Mouse (Mus musculus): ENCODE data around the gene Map1s. TPM values are rescaled to one million over a fixed set of nuclear protein-coding genes. Genes with fewer than 3 reads are reported as not detected.
A peak's percentile ranks its signal among the peaks of the same experiment; 100 is the strongest.

Map1s gene
- total and polyA plus RNA-seq, 3 experiments = 9.5 to 51.4 (median 30.9) TPM

DNA sequence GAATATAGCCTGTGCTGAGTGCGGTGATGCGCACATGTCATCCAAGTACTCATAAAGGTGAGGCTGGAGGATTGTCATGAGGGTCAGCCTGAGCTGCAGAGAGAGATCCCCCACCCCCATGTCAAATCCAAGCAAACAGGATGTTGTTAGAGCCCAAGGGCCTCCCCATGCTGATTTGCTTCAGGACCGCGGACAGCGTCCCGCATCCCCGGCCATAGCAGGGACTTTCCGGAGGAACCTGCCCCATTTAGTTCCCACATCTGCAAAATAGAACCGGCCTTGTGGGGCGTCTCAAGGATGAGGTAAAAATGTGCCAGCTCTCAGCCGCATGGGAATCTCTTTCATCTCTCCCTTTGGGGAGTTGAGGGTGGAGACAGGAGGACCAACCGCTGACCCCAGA, 20.1 kb upstream of the Map1s start:
- Histone ChIP-seq H3K9me3 (replicated peaks; ENCODE audit: low read length) (no peaks in the 10 kb centered on the region), H3K4me2 (ENCODE audit: insufficient read depth, low read depth, poor library complexity, severe bottlenecking) (no peak overlapping the region; the same call in 1 of the 2 replicates), H3K27me3 (replicated peaks) (no peaks in the 10 kb centered on the region), H3K9ac (ENCODE audit: insufficient read depth, low read depth) (no peak overlapping the region), H3K36me3 (replicated peaks in 1 of 2; ENCODE audit: control insufficient read depth in 1 of 2, insufficient read depth in 1 of 2, low read length in 1 of 2) (peaks cover 0 to 55% of the 10 kb centered on the region in 2 experiments), H3K4me3 (replicated peaks in 1 of 3; ENCODE audit: low read depth in 2 of 3, low read length in 2 of 3, poor library complexity in 1 of 3) (no peak overlapping the region), H3K27ac (ENCODE audit: insufficient read depth, low read depth) (no peak overlapping the region), H3K79me2 (replicated peaks; ENCODE audit: control insufficient read depth, extremely low read depth, insufficient read depth, poor library complexity, severe bottlenecking) (no peaks in the 10 kb centered on the region), H3K4me1 (ENCODE audit: control insufficient read depth in 1 of 2, insufficient read depth in 2 of 2) (peaks cover 13 to 30% of the 10 kb centered on the region in 2 experiments)
- TF ChIP-seq GABPA (IDR thresholded peaks at IDR 0.05; ENCODE audit: insufficient replicate concordance, low read depth, low read length) = no peak
- TF ChIP-seq MXI1 (IDR thresholded peaks at IDR 0.05; ENCODE audit: low read depth, low read length) = peak; percentile 91
- TF ChIP-seq MAFK (IDR thresholded peaks at IDR 0.05; ENCODE audit: insufficient replicate concordance, low read length) = no peak
- TF ChIP-seq ELF1 (IDR thresholded peaks at IDR 0.05; ENCODE audit: low read depth, low read length) = no peak
- 0 out of 2 replicates have a peak, but pooled peaks have one; percentile 34 for TF ChIP-seq UBTF (IDR thresholded peaks at IDR 0.05; ENCODE audit: low read depth, low read length)
- TF ChIP-seq TCF12 (IDR thresholded peaks at IDR 0.05; ENCODE audit: low read depth, low read length) = 0 out of 2 replicates have a peak, but pooled peaks have one; percentile 12
- no peak for TF ChIP-seq RCOR1 (conservative IDR thresholded peaks at IDR 0.05; ENCODE audit: low read depth, low read length)
- TF ChIP-seq POLR2A (IDR thresholded peaks at IDR 0.05; ENCODE audit: low read depth, low read length) = no peak
- TF ChIP-seq CHD2 (IDR thresholded peaks at IDR 0.05; ENCODE audit: low read length) = no peak
- TF ChIP-seq MAX (IDR thresholded peaks at IDR 0.05; ENCODE audit: low read length) = peak; percentile 60
- peak; percentile 50; the same call in 1 of the 2 replicates for TF ChIP-seq MEF2A (IDR thresholded peaks at IDR 0.05; ENCODE audit: borderline replicate concordance, low read depth, low read length)
- 0 out of 2 replicates have a peak, but pooled peaks have one; percentile 31 for TF ChIP-seq IRF4 (IDR thresholded peaks at IDR 0.05; ENCODE audit: low read depth, low read length)
- TF ChIP-seq MYC (IDR thresholded peaks at IDR 0.05; ENCODE audit: low read depth, low read length) = 0 out of 2 replicates have a peak, but pooled peaks have one; percentile 36
- no peak for TF ChIP-seq JUN (IDR thresholded peaks at IDR 0.05; ENCODE audit: insufficient read depth, low read depth, low read length)
- 0 out of 2 replicates have a peak, but pooled peaks have one; percentile 16 for TF ChIP-seq EP300 (IDR thresholded peaks at IDR 0.05; ENCODE audit: low read length)
- TF ChIP-seq MAZ (IDR thresholded peaks at IDR 0.05; ENCODE audit: low read depth, low read length) = no peak
- no peak for TF ChIP-seq CTCF (conservative IDR thresholded peaks at IDR 0.05 in 1 of 2, IDR thresholded peaks at IDR 0.05 in 1 of 2; ENCODE audit: low read depth in 2 of 2, low read length in 2 of 2)
- 0 out of 2 replicates have a peak, but pooled peaks have one; percentile 20 for TF ChIP-seq HCFC1 (IDR thresholded peaks at IDR 0.05; ENCODE audit: low read depth, low read length)
- TF ChIP-seq SIN3A (IDR thresholded peaks at IDR 0.05; ENCODE audit: low read length) = peak; percentile 96
- in situ Hi-C loops (cut with MboI; ENCODE audit: low pct_ligation_motif_present, low pct_unique_long_range_greater_than_20kb, low sequenced_read_pairs) (no loop called here), dilution Hi-C loops (cut with MboI; ENCODE audit: extremely low pct_ligation_motif_present, extremely low pct_unique_long_range_greater_than_20kb, low sequenced_read_pairs) (no loop called here)
- DNase-seq (ENCODE audit: extremely low read depth) = peak; percentile 61

DNA sequence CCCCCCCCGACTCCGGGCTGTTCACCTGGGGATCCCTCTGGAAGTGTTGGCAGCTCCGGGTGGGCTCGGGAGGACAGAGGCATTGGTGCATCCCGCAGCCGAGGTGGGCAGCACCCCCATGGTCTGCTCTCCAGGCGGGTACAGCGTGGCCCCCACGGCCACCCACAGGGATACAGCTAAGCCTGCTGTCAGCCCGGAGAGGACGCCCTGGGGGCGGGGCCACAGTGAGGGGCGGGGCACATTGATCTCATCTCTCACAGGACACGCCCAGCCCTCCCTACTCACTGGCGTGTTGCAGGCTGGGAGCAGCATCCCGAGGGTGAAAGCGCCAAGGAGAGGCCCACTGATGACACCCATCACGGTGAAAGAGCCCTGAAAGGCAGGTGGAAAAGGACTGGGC, 18.1 kb upstream of the Map1s start:
- Histone ChIP-seq H3K4me1 (ENCODE audit: control insufficient read depth in 1 of 2, insufficient read depth in 2 of 2) (peaks cover 13 to 25% of the 10 kb centered on the region in 2 experiments), H3K9me3 (replicated peaks; ENCODE audit: low read length) (peaks cover 12% of the 10 kb centered on the region), H3K27me3 (replicated peaks) (no peaks in the 10 kb centered on the region), H3K27ac (ENCODE audit: insufficient read depth, low read depth) (no peak overlapping the region), H3K4me2 (ENCODE audit: insufficient read depth, low read depth, poor library complexity, severe bottlenecking) (no peak overlapping the region), H3K36me3 (replicated peaks in 1 of 2; ENCODE audit: control insufficient read depth in 1 of 2, insufficient read depth in 1 of 2, low read length in 1 of 2) (peaks cover 2 to 70% of the 10 kb centered on the region in 2 experiments), H3K4me3 (replicated peaks in 1 of 3; ENCODE audit: low read depth in 2 of 3, low read length in 2 of 3, poor library complexity in 1 of 3) (no peak overlapping the region), H3K9ac (ENCODE audit: insufficient read depth, low read depth) (no peak overlapping the region), H3K79me2 (replicated peaks; ENCODE audit: control insufficient read depth, extremely low read depth, insufficient read depth, poor library complexity, severe bottlenecking) (no peaks in the 10 kb centered on the region)
- dilution Hi-C loops (cut with MboI; ENCODE audit: extremely low pct_ligation_motif_present, extremely low pct_unique_long_range_greater_than_20kb, low sequenced_read_pairs) (no loop called here), in situ Hi-C loops (cut with MboI; ENCODE audit: low pct_ligation_motif_present, low pct_unique_long_range_greater_than_20kb, low sequenced_read_pairs) (no loop called here)
- no peak for DNase-seq (ENCODE audit: extremely low read depth)
- TF ChIP-seq SIN3A (IDR thresholded peaks at IDR 0.05; ENCODE audit: low read length) (no peak), POLR2A (IDR thresholded peaks at IDR 0.05; ENCODE audit: low read depth, low read length) (no peak), BHLHE40 (IDR thresholded peaks at IDR 0.05; ENCODE audit: low read depth, low read length) (no peak), CHD1 (IDR thresholded peaks at IDR 0.05; ENCODE audit: low read depth, low read length) (no peak), ETS1 (conservative IDR thresholded peaks at IDR 0.05; ENCODE audit: low read depth, low read length) (no peak), HCFC1 (IDR thresholded peaks at IDR 0.05; ENCODE audit: low read depth, low read length) (no peak), CHD2 (IDR thresholded peaks at IDR 0.05; ENCODE audit: low read length) (no peak), TCF12 (IDR thresholded peaks at IDR 0.05; ENCODE audit: low read depth, low read length) (no peak), GABPA (IDR thresholded peaks at IDR 0.05; ENCODE audit: insufficient replicate concordance, low read depth, low read length) (no peak), JUND (conservative IDR thresholded peaks at IDR 0.05; ENCODE audit: low read depth, low read length) (no peak), MEF2A (IDR thresholded peaks at IDR 0.05; ENCODE audit: borderline replicate concordance, low read depth, low read length) (no peak)
